Mouse (Mus musculus) brain, embryonic 14.5 days (tissue): ENCODE results near the gene Mrps31. TPM values are rescaled to one million over a fixed set of nuclear protein-coding genes. Genes with fewer than 3 reads are reported as not detected.

Experiments
- DNase-seq: peaks from one replicate; pipeline ENCODE4 v3.0.0-alpha.2; 2011; ENCODE audit warnings: low read depth
- CTCF ChIP-seq: fragments of 200-500 bp; IDR thresholded peaks from 2 replicates; pipeline ENCODE4 v1.5.1; 2012; ENCODE audit warnings: inconsistent platforms, mild to moderate bottlenecking, moderate library complexity, borderline replicate concordance; ENCODE audit not compliant: insufficient read depth, insufficient read length; ENCODE audit errors: extremely low read depth
- POLR2A ChIP-seq: fragments of 200-500 bp; IDR thresholded peaks from 2 replicates; pipeline ENCODE4 v1.6.1; 2012; ENCODE audit warnings: mild to moderate bottlenecking, inconsistent platforms, borderline replicate concordance; ENCODE audit not compliant: poor library complexity, insufficient read depth, insufficient read length, severe bottlenecking; ENCODE audit errors: extremely low read depth
- polyA plus RNA-seq: library from polyadenylated mRNA; depleted of rRNA; stranded (reverse); fragments of >200 nt; gene quantifications from 2 replicates; pipeline ENCODE4 v1.2.3, GENCODE M21; 2012; rRNA removed

Gene Mrps31
- polyA plus RNA-seq, 1 experiment: 16.0 TPM

GRCm38 (mm10) chr8:22399285-22399880, 11.8 kb upstream of the Mrps31 start:
- TF ChIP-seq POLR2A: no peak
- TF ChIP-seq CTCF: no peak
- no peak for DNase-seq

- TF ChIP-seq POLR2A: no peak
- no peak for TF ChIP-seq CTCF
Measured at GRCm38 (mm10) chr8:22400593-22400992, 10.6 kb upstream of the Mrps31 start.

GRCm38 (mm10) chr8:22403235-22403634, 7.9 kb upstream of the Mrps31 start:
- no peak for DNase-seq
- TF ChIP-seq POLR2A (no peak), CTCF (no peak)

More at GRCm38 (mm10) chr8:22400593-22400992, 10.6 kb upstream of the Mrps31 start:
- no peak for DNase-seq

DNA sequence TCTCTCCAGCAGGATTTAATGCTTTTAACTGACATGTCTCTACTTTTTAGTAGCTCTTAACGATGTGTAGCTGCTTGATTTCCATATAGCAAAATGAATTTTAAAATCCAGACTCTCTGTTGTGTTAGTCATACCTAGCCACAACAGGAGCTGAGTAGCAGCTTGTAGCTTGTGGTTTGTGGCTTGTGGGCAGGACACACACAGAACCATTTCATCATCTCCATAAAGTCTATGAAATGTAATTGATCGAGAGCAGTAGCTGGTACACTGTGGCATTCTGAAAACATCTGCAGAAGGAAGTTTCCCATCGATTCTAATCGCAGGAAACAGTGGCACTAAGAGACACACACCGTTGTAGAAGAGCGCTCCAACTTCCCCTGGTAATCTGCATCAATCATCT, 5.4 kb upstream of the Mrps31 start:
- no peak for TF ChIP-seq CTCF
- no peak for TF ChIP-seq POLR2A
- DNase-seq: no peak

DNA sequence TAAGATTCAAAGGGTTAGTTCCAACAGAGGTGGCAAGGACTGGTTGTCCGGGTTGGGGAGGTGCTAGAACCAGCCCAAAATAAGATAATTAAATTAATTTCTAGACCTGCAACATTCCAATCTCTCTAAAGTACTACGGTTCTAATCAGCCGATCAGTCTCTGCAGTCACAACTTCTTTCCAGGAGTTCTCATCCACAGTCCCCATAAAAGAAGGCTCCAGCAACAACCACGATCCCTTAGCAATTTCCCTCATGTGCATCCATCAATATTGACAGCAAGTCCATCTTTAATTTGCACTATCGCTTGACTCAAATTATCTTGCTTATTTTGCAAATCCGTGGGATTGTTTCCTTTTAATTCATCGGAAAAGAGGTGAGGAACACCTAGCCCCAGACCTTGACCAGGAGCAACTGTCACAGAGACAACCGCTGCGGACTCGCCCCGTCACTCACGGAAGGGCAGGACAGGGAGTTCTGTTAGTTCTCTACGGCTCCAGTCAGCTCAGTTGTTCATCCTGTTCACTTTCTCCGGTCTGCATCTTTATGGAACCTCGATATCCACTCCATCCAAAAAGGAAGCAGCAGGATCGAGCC, 376 bp upstream of the Mrps31 start:
- no peak for DNase-seq
- no peak for TF ChIP-seq POLR2A
- TF ChIP-seq CTCF: no peak

GRCm38 (mm10) chr8:22411971-22412370, 810 bp downstream of the Mrps31 start:
- DNase-seq: no peak
- no peak for TF ChIP-seq POLR2A
- TF ChIP-seq CTCF: no peak

Other genes starting within 250 kb of the Mrps31 start
- 7.6 and 7.7 TPM in 2 replicates for gene Nek3, start 244.9 kb upstream of the Mrps31 start, polyA plus RNA-seq
- gene Ckap2, start 225.5 kb upstream of the Mrps31 start, polyA plus RNA-seq: 16.7 and 23.6 TPM in 2 replicates
- 21.3 and 29.2 TPM in 2 replicates for gene Vps36, start 218.6 kb upstream of the Mrps31 start, polyA plus RNA-seq
- gene Thsd1, start 184.0 kb upstream of the Mrps31 start, polyA plus RNA-seq: 7.3 and 8.8 TPM in 2 replicates
- 0.03 TPM in 1 of 2 replicates, not detected in the other for gene Tpte, start 127.9 kb upstream of the Mrps31 start, polyA plus RNA-seq
- 5.8 and 6.3 TPM in 2 replicates for gene Slc25a15, start 12.8 kb upstream of the Mrps31 start, polyA plus RNA-seq